Mouse (Mus musculus): ENCODE results near the gene Sema4b.

Gene Sema4b

GRCm38 (mm10) chr7:80268897-80269750 is 82.5 kb downstream of the Sema4b start, which contains the start of gene Vps33b:
Gene Vps33b (plus strand): TSS chr7:80269649.
- peak; percentile 94 for DNase-seq (ENCODE audit: low spot score)

DNA sequence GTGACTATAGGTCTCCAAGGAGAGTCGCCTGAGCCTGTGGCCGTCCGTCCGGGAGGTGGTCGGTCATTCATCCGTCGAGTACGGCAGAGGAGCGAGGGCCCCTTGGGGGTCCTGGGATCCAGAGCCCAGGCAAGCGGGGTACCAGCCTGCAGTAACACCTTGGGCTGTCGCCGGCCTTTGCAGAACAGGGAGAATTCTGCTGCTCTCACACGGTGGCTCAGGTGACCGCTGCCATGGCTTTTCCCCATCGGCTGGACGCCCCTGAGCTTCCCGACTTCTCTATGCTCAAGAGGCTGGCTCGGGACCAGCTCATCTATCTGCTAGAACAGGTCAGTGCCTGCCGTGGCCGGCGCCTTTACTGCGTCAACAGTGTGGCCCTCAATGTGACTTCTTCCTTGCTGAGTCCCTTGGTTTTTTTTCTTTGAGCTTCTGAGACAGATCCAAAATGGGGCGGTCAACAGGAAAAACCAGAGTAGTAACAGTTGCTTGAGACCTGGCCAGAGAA is 83.2 kb downstream of the Sema4b start:
- no peak for DNase-seq (ENCODE audit: low spot score)

- DNase-seq (ENCODE audit: low spot score) = no peak
Observed at GRCm38 (mm10) chr7:80273456-80273855, 86.8 kb downstream of the Sema4b start.

Data from ovary, postnatal 14 days (tissue).